41 mouse cellular contexts compared by ENCODE assay signal in the genomic region with DNA sequence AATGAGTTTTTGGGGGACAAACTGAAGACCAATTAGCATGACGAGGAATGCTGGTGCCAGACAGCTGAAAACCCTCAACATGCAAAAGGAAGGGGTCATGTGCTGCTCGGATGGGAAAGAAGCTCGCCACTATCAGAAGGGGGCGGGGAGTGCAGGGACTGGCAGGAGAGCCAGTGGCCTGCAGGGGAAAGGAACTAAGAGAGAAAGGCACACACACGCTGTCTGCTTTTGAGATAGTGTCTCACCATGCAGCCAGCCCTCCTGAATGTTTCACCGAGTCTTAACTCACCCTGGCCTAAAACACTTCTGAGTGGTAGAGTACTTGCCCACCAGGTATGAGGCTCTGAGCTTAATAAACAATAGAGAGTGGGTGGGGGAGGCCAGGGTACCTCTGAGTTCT. TPM values are rescaled to one million over a fixed set of nuclear protein-coding genes. Genes with fewer than 3 reads are reported as not detected.
"Had no signal": no experiment of that assay in that cellular context is flagged by ENCODE, and none has a peak within 500 bp of the region (broad histone marks: within the 10 kb centered on the region; RNA-seq: fewer than 3 reads in every experiment).

No protein-coding gene starts in this region.

- H3K9me3 ChIP-seq: heart, embryonic 10.5 days; heart, embryonic 12.5 days; heart, embryonic 13.5 days; heart, embryonic 15.5 days; hindbrain, embryonic 12.5 days; hindbrain, embryonic 13.5 days; hindbrain, embryonic 15.5 days; intestine, embryonic 15.5 days; kidney, embryonic 15.5 days had no signal

- H3K4me1 ChIP-seq: heart, embryonic 10.5 days; heart, embryonic 13.5 days; heart, embryonic 15.5 days; hindbrain, embryonic 10.5 days; hindbrain, embryonic 12.5 days; hindbrain, embryonic 13.5 days; intestine, embryonic 15.5 days; kidney, embryonic 15.5 days had no signal

- H3K4me2 ChIP-seq: heart, embryonic 11.5 days; heart, embryonic 12.5 days; heart, embryonic 13.5 days; heart, embryonic 15.5 days; hindbrain, embryonic 12.5 days; hindbrain, embryonic 13.5 days; hindbrain, embryonic 14.5 days; hindbrain, embryonic 15.5 days; intestine, embryonic 15.5 days; kidney, embryonic 15.5 days had no signal

- H3K4me3 ChIP-seq: heart, embryonic 10.5 days; heart, embryonic 12.5 days; heart, embryonic 13.5 days; heart, embryonic 15.5 days; hindbrain, embryonic 10.5 days; hindbrain, embryonic 12.5 days; hindbrain, embryonic 13.5 days; hindbrain, embryonic 15.5 days; intestine, embryonic 15.5 days; kidney, embryonic 15.5 days; layer of hippocampus, adult 2 months had no signal

- ATAC-seq: hindbrain, embryonic 16.5 days; hindbrain, postnatal 0 days; inflammation-experienced regulatory T-cells, adult 6 months; intestine, embryonic 15.5 days; intestine, embryonic 16.5 days; intestine, postnatal 0 days had no signal

- DNase-seq: heart, postnatal 10 days; heart, postnatal 14 days; heart, postnatal 36 days; heart, postnatal 4 days; kidney, adult 11 months; kidney, adult 18-20 months; kidney, adult 2 months; kidney, adult 8-10 months; kidney, adult 9 months; kidney, postnatal 10 days; kidney, postnatal 14 days; kidney, postnatal 25 days; kidney, postnatal 36 days; kidney, postnatal 4 days; layer of hippocampus, adult 9-11 months; layer of hippocampus, postnatal 36 days had no signal

- H3K27ac ChIP-seq: heart, embryonic 10.5 days; heart, embryonic 13.5 days; heart, embryonic 15.5 days; hindbrain, embryonic 10.5 days; hindbrain, embryonic 12.5 days; hindbrain, embryonic 13.5 days; hindbrain, embryonic 14.5 days; hindbrain, embryonic 15.5 days; hindbrain, postnatal 0 days; intestine, embryonic 15.5 days; kidney, embryonic 15.5 days; kidney, postnatal 0 days; layer of hippocampus, adult 2 months had no signal

- H3K9ac ChIP-seq: heart, embryonic 12.5 days; heart, embryonic 13.5 days; heart, embryonic 15.5 days; hindbrain, embryonic 12.5 days; hindbrain, embryonic 13.5 days; hindbrain, embryonic 14.5 days; hindbrain, embryonic 15.5 days; intestine, embryonic 15.5 days; kidney, embryonic 15.5 days had no signal

- H3K27me3 ChIP-seq: heart, embryonic 12.5 days; heart, embryonic 13.5 days; heart, embryonic 15.5 days; hindbrain, embryonic 12.5 days; hindbrain, embryonic 13.5 days; hindbrain, embryonic 15.5 days; intestine, embryonic 15.5 days; kidney, embryonic 15.5 days had no signal

RNA-seq across cellular contexts. Expression of gene 1700001P01Rik, which starts 16.8 kb away (rescaled TPM):
- total RNA-seq: heart, postnatal 10 days; heart, postnatal 25 days; heart, postnatal 36 days; hematopoietic stem cell, adult 5-6 weeks; hindbrain, postnatal 0 days had no signal
- polyA plus RNA-seq: heart, embryonic 11.5 days; heart, embryonic 12.5 days; heart, embryonic 13.5 days; heart, embryonic 14.5 days; heart, postnatal 0 days; hindbrain, postnatal 0 days; intestine, embryonic 16.5 days; intestine, postnatal 0 days; kidney, adult 2 months; kidney, embryonic 14.5 days; kidney, postnatal 0 days; large intestine, adult 2 months had no signal
